Mouse (Mus musculus): ENCODE results near the gene Chga. TPM values are rescaled to one million over a fixed set of nuclear protein-coding genes. Genes with fewer than 3 reads are reported as not detected.

The Chga gene
- polyA plus RNA-seq, 1 experiment from 2014 or later, result 1.3 TPM

DNA sequence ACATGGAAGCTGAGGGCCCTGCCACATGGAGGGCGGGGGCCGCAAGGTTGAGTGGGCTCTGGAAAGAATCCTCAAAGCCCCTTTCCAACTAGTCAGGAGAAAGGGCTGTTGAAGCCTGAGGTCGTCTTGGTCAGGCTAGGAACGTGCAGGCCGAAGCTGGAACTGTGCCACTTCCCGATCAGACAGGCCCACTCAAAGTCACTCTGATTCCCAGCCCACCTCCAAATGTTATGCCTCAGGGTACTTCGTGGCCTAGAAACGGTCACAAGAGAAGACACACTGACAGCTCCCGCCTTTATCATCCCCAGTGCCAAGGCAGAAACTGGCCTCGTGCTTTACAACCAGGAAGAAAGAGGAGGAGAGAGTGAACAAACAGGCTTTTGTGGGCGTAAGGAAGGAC, 27.7 kb downstream of the Chga start:
- H3K9ac ChIP-seq, result no peak overlapping the region
- WGBS (ENCODE audit: insufficient replicate concordance), result 68% methylated on average over 11 of the region's 11 CpGs
- H3K4me1 ChIP-seq, result no peaks in the 10 kb centered on the region
- H3K27ac ChIP-seq, result no peak overlapping the region
- H3K27me3 ChIP-seq (replicated peaks), result no peaks in the 10 kb centered on the region
- H3K4me3 ChIP-seq, result no peak overlapping the region
- ATAC-seq, result no peak
- H3K4me2 ChIP-seq, result no peak overlapping the region
- no peaks in the 10 kb centered on the region for H3K9me3 ChIP-seq (replicated peaks)
- peaks cover 4% of the 10 kb centered on the region; the same call in 1 of the 2 replicates for H3K36me3 ChIP-seq

DNA sequence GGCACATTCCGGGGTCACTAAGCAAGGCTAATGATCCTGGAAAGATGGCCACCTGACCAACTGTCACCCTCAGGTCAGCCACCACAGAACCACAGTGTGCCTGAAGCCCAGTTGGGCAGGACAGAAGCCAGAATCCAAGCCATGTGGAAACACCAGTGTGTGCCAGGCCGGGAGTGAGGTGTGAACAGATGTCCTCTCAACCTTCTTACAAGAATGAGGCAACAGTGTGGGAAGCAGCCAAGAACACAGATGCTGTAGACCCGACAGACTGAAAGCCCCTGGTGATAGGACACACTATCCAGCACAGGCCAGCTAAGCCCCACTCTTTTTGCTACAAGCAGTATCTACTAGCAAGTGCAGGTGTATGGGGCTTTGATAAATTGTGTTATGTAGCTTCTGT, 30.6 kb downstream of the Chga start:
- H3K36me3 ChIP-seq, result no peaks in the 10 kb centered on the region
- no peak overlapping the region for H3K9ac ChIP-seq
- WGBS (ENCODE audit: insufficient replicate concordance), result 66% methylated on average over 3 of the region's 3 CpGs
- no peak overlapping the region for H3K4me2 ChIP-seq
- H3K4me1 ChIP-seq, result no peaks in the 10 kb centered on the region
- H3K4me3 ChIP-seq, result no peak overlapping the region
- H3K27ac ChIP-seq, result no peak overlapping the region
- no peak for ATAC-seq
- no peaks in the 10 kb centered on the region for H3K27me3 ChIP-seq (replicated peaks)
- no peaks in the 10 kb centered on the region for H3K9me3 ChIP-seq (replicated peaks)

DNA sequence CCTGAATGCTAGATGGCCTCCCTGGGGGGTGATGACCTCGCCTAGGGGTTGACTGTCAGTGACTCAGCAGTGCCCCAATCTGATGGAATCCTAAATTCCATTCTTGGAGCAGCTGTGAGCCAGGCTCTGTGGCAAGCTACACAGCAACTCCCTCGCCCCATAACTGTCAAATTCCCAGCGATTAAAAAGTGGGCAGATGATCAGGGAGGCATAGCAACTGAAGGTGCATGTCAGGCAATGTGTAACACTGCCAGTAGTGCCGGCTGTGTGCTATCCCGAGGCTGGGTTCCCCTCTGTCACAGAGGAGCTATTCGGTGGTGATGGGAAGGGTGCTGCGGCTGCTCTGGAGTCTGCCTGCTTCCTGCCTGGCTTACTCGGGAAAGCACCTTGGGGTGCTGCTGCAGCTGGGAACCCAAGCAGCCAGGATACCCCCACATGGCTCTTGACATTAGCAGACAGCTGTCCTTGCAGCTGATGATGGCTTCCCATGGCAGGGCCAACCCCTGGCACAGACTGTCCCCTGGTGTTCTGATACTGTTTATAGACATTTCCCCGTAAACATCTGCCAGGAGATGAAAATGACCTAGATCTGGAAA, 31.6 kb downstream of the Chga start:
- Histone ChIP-seq H3K4me1 (no peaks in the 10 kb centered on the region), H3K4me3 (no peak overlapping the region), H3K9ac (no peak overlapping the region), H3K36me3 (no peaks in the 10 kb centered on the region), H3K9me3 (replicated peaks) (no peaks in the 10 kb centered on the region), H3K27ac (no peak overlapping the region), H3K27me3 (replicated peaks) (no peaks in the 10 kb centered on the region), H3K4me2 (no peak overlapping the region)
- WGBS (ENCODE audit: insufficient replicate concordance), result 62% methylated on average over 9 of the region's 9 CpGs
- no peak for ATAC-seq

DNA sequence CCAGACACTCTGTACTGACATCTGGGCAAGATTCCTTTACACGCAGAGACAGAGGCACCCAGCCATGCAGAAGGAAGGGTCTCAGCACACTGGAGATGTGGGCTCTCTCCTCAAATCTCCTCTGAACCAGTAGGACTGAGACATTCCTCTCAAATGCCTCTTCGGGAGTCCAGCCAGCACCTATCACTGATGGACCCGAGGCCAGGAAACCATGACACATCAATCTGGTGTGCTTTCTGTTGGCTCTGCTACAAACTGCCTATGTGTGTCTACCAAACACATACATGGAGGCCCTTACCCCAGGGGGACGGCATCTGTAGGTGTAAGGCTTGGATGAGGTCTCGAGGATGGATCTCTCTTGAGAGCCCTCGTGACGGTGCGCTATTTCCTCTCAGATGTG, 32.3 kb downstream of the Chga start:
- H3K27ac ChIP-seq, result no peak overlapping the region
- ATAC-seq, result no peak
- no peak overlapping the region for H3K4me3 ChIP-seq
- WGBS (ENCODE audit: insufficient replicate concordance), result 68% methylated on average over 8 of the region's 8 CpGs
- H3K36me3 ChIP-seq, result no peaks in the 10 kb centered on the region
- H3K9me3 ChIP-seq (replicated peaks), result no peaks in the 10 kb centered on the region
- no peaks in the 10 kb centered on the region for H3K4me1 ChIP-seq
- no peak overlapping the region for H3K4me2 ChIP-seq
- H3K9ac ChIP-seq, result no peak overlapping the region
- no peaks in the 10 kb centered on the region for H3K27me3 ChIP-seq (replicated peaks)

DNA sequence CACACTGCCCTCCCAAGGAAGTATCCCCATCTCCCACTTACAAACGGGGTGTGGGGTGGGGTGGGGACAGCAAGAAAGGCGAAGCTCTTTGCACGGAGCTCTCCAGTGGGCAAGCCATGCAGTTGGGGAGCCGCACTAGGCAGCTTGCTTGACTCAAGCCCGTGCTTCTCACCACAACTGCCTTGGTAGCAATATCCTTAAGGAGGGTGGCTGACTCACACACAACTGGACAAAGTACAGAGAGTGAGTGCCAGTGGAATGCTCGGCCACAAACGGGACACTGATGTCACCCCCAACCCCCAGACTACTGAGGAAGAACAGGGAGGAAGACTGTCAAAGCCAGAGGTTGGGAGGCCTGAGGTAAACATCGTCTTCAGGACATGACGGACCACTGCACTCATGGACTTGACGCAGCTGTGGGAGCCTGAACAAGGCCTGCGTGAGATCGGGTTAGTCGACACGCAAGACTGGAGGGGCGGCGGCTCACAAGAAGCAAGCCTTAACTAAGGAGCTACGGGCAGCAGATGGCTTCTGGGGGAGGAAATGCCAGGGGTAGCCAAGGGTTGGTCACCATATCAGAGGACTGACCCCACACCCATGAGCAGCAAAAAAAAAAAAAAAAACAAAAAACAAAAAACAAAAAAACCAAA, 36.1 kb downstream of the Chga start:
- H3K9me3 ChIP-seq (replicated peaks), result no peaks in the 10 kb centered on the region
- H3K4me1 ChIP-seq, result no peaks in the 10 kb centered on the region
- 81% methylated on average over 17 of the region's 17 CpGs for WGBS (ENCODE audit: insufficient replicate concordance)
- no peak overlapping the region for H3K4me3 ChIP-seq
- H3K27ac ChIP-seq, result no peak overlapping the region
- H3K36me3 ChIP-seq, result no peaks in the 10 kb centered on the region
- H3K9ac ChIP-seq, result no peak overlapping the region
- no peak overlapping the region for H3K4me2 ChIP-seq
- no peaks in the 10 kb centered on the region for H3K27me3 ChIP-seq (replicated peaks)
- no peak for ATAC-seq

DNA sequence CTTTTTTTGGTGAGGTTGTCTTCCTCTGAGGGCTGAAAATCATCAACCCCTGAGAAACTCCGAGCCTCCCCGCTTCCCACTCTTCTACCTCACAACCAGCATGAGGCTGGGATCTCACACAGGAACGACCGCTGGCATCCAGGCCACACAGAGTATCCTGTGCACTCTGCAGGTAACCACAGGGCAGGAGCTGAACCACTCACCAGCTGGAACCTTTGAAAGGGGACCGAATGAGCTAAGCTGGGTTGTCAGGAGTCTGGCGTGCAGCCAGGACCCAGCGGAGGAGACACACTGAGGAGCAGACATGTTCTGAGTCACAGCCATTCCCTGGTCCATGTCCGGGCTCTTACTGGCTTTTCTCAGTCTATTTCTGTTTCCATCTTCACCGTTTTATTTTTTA, 38.9 kb downstream of the Chga start:
- no peaks in the 10 kb centered on the region for H3K4me1 ChIP-seq
- H3K27ac ChIP-seq, result no peak overlapping the region
- no peak overlapping the region for H3K4me2 ChIP-seq
- no peak for ATAC-seq
- H3K27me3 ChIP-seq (replicated peaks), result no peaks in the 10 kb centered on the region
- peaks cover 5% of the 10 kb centered on the region; the same call in 1 of the 2 replicates for H3K9me3 ChIP-seq (replicated peaks)
- no peak overlapping the region for H3K9ac ChIP-seq
- H3K36me3 ChIP-seq, result peaks cover 7% of the 10 kb centered on the region; the same call in 1 of the 2 replicates
- WGBS (ENCODE audit: insufficient replicate concordance), result 69% methylated on average over 9 of the region's 9 CpGs
- H3K4me3 ChIP-seq, result no peak overlapping the region

DNA sequence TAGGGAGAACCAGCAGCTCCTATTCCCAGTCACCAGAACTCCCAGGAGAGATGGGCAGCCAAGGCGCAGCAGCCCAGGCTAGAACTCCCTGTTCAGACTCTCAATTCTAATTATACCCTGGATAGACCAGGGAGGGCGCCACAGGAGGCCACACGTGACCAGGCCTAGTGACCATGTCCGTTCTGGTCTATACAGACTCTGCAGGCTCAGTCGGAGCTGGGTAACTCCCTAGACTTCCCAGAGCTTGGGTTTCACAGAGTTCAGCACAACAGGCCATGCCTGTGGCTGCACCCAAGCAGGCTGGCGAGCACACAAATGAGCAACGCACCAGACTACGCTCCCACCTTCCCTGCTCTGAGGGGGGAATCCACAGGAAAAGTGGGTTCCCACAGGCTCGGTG, 39.9 kb downstream of the Chga start:
- WGBS (ENCODE audit: insufficient replicate concordance), result 68% methylated on average over 9 of the region's 9 CpGs
- Histone ChIP-seq H3K36me3 (peaks cover 7% of the 10 kb centered on the region; the same call in 1 of the 2 replicates), H3K9me3 (replicated peaks) (peaks cover 7% of the 10 kb centered on the region; the same call in 1 of the 2 replicates), H3K4me2 (no peak overlapping the region), H3K27ac (no peak overlapping the region), H3K27me3 (replicated peaks) (no peaks in the 10 kb centered on the region), H3K4me1 (no peaks in the 10 kb centered on the region), H3K4me3 (no peak overlapping the region), H3K9ac (no peak overlapping the region)
- no peak for ATAC-seq

DNA sequence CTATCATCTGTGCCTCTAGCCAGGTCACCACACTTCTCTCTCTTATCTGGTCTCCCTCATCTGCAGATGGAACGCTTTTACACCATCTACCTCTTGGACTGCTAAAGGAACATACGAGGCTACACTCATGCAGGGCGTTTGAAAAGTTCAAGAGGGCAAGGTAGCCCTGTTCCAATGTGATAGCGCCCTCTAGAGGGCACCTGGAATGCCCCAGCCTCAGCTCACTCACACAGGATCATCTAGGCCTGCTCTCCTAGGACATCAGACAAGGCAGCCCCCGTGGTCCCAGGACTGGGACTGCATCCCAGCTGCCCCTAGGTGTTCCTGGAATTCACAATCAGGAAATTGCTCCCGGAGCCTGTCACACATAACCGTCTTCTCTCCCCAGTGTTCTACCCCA, 41.6 kb downstream of the Chga start:
- no peaks in the 10 kb centered on the region for H3K4me1 ChIP-seq
- 58% methylated on average over 7 of the region's 7 CpGs for WGBS (ENCODE audit: insufficient replicate concordance)
- H3K36me3 ChIP-seq, result peaks cover 7% of the 10 kb centered on the region; the same call in 1 of the 2 replicates
- no peak overlapping the region for H3K27ac ChIP-seq
- ATAC-seq, result no peak
- H3K9ac ChIP-seq, result no peak overlapping the region
- H3K4me2 ChIP-seq, result no peak overlapping the region
- no peak overlapping the region for H3K4me3 ChIP-seq
- no peaks in the 10 kb centered on the region for H3K27me3 ChIP-seq (replicated peaks)
- peaks cover 7% of the 10 kb centered on the region; the same call in 1 of the 2 replicates for H3K9me3 ChIP-seq (replicated peaks)

DNA sequence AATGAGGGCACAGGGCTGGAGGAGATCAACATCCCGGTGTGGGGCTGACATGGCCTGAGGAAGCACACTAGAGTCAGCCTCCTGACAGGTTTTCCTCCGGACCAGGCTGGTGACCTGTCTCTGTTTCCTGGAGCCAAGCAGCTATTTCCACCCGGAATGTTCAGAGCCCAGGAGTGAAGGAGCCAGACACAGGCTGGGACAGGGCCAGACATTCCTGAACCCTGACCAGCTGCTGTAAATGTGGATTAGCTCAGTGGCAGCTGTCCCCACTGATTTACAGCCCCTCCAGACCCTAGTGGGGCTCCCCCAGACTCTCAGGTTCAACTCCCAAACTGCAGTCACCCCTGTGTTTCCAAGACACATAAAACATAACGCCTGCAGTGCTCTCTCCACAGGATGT, 42.7 kb downstream of the Chga start:
- no peaks in the 10 kb centered on the region for H3K4me1 ChIP-seq
- ATAC-seq, result no peak
- H3K27ac ChIP-seq, result no peak overlapping the region

DNA sequence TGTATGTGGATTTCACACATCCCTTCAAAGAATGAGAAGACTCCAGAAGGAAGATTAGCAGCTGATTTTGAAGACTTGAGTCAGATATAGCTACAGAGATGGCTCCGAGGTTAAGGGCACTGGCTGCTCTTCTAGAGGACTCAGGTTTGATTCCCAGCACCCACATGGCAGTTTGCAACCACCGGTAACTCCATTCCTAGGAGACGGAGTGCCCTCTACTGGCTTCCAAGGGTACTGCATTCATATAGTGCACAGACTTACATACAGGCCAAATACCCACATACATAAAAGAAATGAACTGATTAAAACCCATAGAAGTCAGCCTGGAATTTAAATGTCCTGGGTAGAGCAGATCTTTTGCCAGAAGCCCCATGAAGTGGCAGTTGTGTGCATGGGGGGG, 43.8 kb downstream of the Chga start:
- H3K27me3 ChIP-seq (replicated peaks), result no peaks in the 10 kb centered on the region
- ATAC-seq, result no peak
- peaks cover 7% of the 10 kb centered on the region; the same call in 1 of the 2 replicates for H3K9me3 ChIP-seq (replicated peaks)
- H3K36me3 ChIP-seq, result peaks cover 7% of the 10 kb centered on the region; the same call in 1 of the 2 replicates
- H3K9ac ChIP-seq, result no peak overlapping the region
- H3K4me1 ChIP-seq, result no peaks in the 10 kb centered on the region
- no peak overlapping the region for H3K4me3 ChIP-seq
- no peak overlapping the region for H3K4me2 ChIP-seq
- 71% methylated on average over 3 of the region's 3 CpGs for WGBS (ENCODE audit: insufficient replicate concordance)
- H3K27ac ChIP-seq, result no peak overlapping the region

More for the DNA sequence above, 42.7 kb downstream of the Chga start:
- H3K4me3 ChIP-seq, result no peak overlapping the region
- no peak overlapping the region for H3K4me2 ChIP-seq
- peaks cover 7% of the 10 kb centered on the region; the same call in 1 of the 2 replicates for H3K9me3 ChIP-seq (replicated peaks)
- 65% methylated on average over 4 of the region's 4 CpGs for WGBS (ENCODE audit: insufficient replicate concordance)
- H3K36me3 ChIP-seq, result peaks cover 7% of the 10 kb centered on the region; the same call in 1 of the 2 replicates
- H3K9ac ChIP-seq, result no peak overlapping the region
- H3K27me3 ChIP-seq (replicated peaks), result no peaks in the 10 kb centered on the region

DNA sequence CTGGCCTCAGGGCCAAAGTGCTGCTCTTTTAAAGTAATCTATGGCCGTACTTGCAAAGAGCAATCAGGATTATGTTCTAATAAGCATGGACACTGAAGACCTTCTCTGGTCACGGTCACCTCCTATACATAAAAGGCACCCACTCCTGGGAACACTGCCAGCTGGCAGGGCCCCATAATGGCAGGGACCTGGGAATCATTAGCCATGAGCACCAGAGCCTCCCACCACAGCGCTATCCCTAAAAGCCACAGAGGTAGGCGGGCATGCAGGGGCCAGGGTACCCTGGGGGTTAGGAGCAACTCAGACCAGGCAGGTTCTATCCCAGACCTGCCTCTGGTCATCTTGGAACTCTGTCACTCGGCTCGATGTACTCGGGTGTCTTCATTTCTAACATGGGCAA, 45.0 kb downstream of the Chga start:
- WGBS (ENCODE audit: insufficient replicate concordance), result 80% methylated on average over 7 of the region's 7 CpGs

DNA sequence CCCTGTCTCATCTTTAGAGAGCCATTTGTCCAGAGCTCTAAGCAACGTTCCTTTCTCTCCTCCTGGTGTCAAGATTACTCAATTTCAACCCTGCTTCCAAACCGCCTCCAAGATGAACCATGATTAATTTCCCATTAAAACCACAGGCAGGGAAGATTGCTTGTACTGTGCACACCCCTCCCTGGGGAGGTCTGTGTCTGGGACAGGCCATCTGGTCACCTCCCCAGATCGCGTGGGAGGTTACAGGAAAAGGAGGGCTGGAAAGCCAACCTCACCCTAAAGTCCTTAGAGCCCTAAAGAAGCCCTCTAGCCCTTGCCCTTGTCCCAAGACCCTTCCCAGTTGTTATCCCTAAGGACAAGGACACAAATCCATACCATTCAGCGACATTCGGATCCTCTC, 45.6 kb downstream of the Chga start:
- peaks cover 7% of the 10 kb centered on the region; the same call in 1 of the 2 replicates for H3K9me3 ChIP-seq (replicated peaks)
- WGBS (ENCODE audit: insufficient replicate concordance), result 82% methylated on average over 6 of the region's 6 CpGs

More for the DNA sequence above, 45.0 kb downstream of the Chga start:
- Histone ChIP-seq H3K27me3 (replicated peaks) (no peaks in the 10 kb centered on the region), H3K9me3 (replicated peaks) (peaks cover 7% of the 10 kb centered on the region; the same call in 1 of the 2 replicates), H3K4me3 (no peak overlapping the region), H3K9ac (no peak overlapping the region), H3K4me2 (no peak overlapping the region), H3K27ac (no peak overlapping the region), H3K36me3 (peaks cover 12% of the 10 kb centered on the region), H3K4me1 (no peaks in the 10 kb centered on the region)
- ATAC-seq, result no peak

More for the DNA sequence above, 45.6 kb downstream of the Chga start:
- Histone ChIP-seq H3K36me3 (peaks cover 12% of the 10 kb centered on the region), H3K4me2 (no peak overlapping the region), H3K4me1 (no peaks in the 10 kb centered on the region), H3K27ac (no peak overlapping the region), H3K27me3 (replicated peaks) (no peaks in the 10 kb centered on the region), H3K4me3 (no peak overlapping the region), H3K9ac (no peak overlapping the region)
- ATAC-seq, result no peak

Measured in liver, embryonic 12.5 days (tissue).